Mouse (Mus musculus) layer of hippocampus, adult 11-12 months (tissue): ENCODE results near the gene Ankrd37.

Experiments
- DNase-seq: peaks from one replicate; pipeline ENCODE4 v3.0.0; 2022; ENCODE audit warnings: low spot score

Gene Ankrd37

GRCm38 (mm10) chr8:45973988-45974505 is 31.5 kb downstream of the Ankrd37 start:
- no peak for DNase-seq

DNA sequence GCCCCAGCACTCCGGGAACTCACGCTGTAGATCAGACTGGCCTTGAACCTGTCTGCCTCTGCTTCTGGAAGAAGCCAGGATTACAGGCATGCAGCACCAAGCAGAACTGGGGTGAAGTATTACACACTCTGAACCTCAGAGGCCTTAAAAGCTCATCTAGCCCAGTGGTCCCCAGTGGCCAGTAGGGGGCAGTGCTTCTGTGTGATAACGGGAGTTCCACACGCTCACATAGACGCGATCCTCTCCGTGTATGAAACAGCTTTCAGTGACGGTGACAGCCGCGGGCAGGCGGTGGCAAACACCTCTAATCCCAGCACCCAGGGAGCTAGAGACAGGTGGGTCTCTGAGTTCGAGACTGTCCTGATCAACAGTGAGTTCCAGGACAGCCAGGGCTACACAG is 34.6 kb downstream of the Ankrd37 start:
- no peak for DNase-seq

- DNase-seq = no peak
Observed at GRCm38 (mm10) chr8:45950622-45951021, 54.9 kb downstream of the Ankrd37 start.
